Mouse (Mus musculus) T-helper 1 cell (primary cell): ENCODE measurements around the gene Klc4.

Experiments used
- in situ Hi-C: fragments of 300-600 bp; cut with MboI, MseI; formaldehyde crosslinking; loops from one replicate; pipeline ENCODE4 v1.15.1; 2025; ENCODE audit warnings: high pct_unique_total_duplicates

Klc4 gene

DNA sequence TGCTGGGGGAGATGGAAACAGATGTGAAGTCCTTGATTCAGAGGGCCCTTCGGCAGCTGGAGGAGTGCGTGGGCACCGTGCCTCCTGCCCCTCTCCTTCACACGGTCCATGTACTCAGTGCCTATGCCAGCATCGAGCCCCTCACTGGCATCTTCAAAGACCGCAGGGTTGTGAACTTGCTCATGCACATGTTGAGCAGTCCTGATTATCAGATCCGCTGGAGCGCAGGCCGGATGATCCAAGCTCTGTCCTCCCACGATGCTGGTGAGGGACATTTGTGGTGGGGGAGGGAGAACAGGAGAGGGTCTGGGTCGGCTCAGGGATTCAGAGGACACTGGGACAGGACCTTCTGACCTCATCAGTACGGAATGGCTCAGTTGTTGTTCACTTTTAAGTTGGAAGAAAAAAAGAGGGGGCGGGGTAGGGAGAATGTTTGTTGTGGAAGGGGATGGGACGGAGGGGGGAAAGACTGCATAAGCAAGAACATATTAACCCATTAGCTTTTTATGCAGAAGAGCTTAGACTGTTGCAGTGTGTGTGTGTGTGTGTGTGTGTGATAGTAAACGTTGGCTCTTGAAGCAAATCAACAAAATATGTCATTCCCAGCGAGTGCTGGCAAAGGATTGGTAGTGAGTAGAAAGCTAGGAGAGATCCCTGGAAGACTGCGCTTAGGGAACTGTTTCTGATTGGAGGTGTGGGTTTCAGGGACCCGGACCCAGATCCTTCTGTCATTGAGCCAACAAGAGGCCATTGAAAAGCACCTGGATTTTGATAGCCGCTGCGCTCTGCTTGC lies 6.1 kb upstream of the Klc4 start:
- in situ Hi-C loops: no loop called here

DNA sequence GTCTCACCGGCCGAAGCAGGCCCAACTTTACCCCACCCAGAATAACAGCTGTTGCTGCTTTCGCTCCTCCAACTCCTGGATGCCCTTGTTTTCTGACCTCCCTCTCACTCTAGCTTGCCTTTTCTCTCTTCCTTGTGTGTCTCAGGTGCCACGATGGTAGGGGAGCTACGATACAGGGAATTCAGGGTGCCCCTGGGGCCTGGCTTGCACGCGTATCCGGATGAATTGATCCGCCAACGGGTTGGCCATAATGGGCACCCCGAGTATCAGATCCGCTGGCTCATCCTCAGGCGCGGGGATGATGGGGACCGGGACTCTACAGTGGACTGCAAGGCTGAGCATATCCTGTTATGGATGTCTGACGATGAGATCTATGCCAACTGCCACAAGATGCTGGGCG lies 5.5 kb upstream of the Klc4 start:
- in situ Hi-C loops: no loop called here

DNA sequence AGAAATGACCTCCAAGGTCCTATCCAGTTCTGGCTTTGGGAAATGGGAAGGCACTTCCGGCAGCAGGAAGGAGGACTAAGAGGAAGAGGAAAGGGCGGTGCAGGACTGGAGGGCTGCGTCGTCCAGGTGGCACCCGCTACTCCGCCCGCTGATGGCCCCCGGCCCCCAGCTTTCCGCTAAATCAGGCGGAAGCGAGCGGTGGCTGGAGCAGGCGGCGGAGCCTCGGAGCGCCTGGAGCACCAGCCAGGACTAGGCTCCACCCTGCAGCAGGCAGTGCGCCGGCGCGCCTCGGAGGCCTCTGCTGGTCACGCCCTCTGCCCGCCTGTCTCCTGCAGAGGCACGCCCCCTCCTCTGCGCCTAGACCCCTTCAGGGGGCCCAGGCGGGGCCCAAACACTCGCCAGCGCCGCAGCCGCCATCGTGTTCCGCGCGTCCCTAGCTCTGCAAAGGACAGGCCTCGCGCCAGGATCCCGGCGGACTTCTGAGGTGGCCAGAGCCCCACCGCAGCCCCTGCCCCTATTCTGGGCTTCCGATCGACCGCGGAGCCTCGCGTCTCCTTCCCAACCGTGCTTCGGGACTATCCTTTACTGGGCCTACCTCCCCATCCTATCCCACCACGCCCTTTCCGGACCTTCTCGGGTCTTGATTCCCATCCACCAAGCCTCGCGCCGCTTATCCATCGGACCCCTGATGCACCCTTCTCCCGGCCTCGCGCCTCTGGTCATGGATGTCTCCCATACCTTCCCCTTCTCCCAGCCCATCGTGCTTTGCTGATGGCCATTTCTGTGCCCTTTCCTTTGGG lies 4.6 kb upstream of the Klc4 start, which contains the start of gene Cul7:
Cul7 (plus strand) TSS at position 106 of the 800 bp plus-strand sequence.
- in situ Hi-C loops: no loop called here

DNA sequence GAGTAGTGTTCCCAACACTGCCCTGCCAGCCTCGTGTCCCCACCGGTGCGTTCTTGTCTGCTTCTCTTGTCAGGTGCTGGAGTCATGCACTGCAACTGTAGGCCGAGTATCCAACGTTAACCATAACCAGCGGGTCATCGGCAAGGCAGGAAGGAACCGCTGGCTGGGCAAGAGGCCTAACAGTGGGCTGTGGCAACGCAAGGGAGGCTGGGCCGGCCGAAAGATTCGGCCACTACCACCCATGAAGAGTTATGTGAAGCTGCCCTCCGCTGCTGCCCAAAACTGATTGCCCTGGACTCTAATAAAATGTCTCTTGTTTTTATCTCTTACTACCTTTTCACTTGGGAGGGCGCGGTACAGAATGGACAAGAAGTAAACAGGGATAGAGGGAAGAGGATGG lies 4.0 kb upstream of the Klc4 start:
- in situ Hi-C loops: loop anchor here (5.0 kb wide), 1 partner anchor 98 kb away; no protein-coding TSS in a partner anchor

DNA sequence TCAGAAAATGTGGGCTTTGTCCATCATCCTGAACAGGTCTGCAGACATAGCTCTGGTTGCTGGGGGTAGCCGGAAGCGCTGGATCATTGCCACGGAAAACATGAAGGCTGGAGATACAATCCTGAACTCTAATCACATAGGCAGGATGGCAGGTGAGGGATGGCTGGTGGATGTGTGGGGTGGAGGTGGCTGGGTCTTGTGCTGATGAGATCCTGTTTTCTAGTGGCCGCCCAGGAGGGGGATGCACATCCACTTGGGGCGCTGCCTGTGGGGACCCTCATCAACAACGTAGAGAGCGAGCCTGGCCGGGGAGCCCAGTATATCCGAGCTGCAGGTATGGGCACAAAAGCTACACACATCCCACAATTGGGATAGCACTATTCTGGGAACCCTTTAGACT lies 2.6 kb upstream of the Klc4 start:
- in situ Hi-C loops: loop anchor here (5.0 kb wide), 1 partner anchor 96 kb away; no protein-coding TSS in a partner anchor

- in situ Hi-C loops: loop anchor here (5.0 kb wide), 1 partner anchor 95 kb away; no protein-coding TSS in a partner anchor
Measured at GRCm38 (mm10) chr17:46647279-46647678, 1.5 kb upstream of the Klc4 start.

DNA sequence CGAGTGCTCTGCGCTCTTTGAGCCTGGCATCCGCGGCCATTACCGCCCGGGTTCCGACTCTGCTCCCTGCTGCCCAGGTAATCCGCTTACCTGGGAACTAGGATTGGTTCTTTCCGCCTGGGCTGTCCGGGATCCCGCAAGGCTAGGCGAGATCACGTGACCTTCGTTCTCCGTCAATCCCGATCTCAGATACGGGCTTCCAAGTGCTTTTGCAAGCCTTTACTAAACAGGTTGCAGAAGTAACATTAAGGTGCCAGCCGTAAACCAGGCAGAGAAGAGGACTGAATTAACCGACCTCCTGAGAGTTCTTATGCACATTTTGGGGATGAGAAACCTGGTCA lies 470 bp upstream of the Klc4 start:
- in situ Hi-C loops: loop anchor here (5.0 kb wide), 1 partner anchor 94 kb away; no protein-coding TSS in a partner anchor

DNA sequence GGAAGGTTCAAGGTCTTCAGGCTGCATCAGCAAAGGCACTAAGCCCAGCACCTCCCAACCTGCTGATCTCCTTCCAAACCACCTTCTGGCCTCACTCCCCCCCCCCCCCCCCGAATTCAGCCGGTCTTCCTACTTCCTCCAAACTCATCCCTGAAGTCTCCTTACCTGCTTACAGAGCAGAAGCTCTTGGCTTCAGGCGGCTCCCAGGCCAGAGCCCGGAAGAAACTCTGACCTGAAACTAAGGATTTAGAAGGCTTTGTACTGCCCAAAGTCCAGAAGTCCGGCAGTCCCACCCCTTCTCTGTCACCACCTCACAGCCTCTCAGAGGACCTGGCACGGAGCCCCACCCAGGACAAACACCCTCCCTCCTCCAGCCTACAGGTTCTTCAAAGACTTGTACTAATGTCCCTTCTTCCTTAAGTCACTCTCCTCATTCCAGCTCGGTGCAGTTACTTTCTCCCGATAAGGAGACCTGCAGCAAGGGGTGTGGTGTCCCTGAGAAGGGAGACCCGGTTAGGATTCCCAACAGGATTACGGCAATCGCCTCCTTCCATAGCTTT lies 826 bp downstream of the Klc4 start:
- in situ Hi-C loops: loop anchor here (5.0 kb wide), 1 partner anchor 93 kb away; no protein-coding TSS in a partner anchor

GRCm38 (mm10) chr17:46644152-46644805 lies 1.5 kb downstream of the Klc4 start:
- in situ Hi-C loops: no loop called here

DNA sequence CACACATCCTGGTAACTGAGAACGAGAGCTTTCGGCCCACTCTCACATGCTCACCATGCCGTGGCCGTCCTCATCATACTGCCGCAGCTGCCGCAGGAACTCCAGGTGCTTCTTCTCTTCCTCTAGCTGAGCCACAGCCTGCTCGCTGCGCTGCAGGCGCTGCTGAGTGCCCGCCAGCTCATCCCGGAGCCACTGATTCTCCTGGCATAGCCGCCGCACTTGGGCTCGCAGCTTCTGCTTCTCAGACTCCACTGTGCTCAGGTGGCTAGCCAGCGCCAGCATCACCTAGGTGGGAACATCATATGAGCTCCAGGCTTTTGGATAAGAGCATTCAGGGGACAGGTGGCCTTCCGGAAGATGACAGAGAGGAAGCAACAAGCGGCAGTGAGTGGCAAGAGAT lies 3.8 kb downstream of the Klc4 start:
- in situ Hi-C loops: no loop called here

- in situ Hi-C loops: no loop called here
Measured at GRCm38 (mm10) chr17:46639929-46640328, 5.9 kb downstream of the Klc4 start.

- in situ Hi-C loops: no loop called here
Measured at GRCm38 (mm10) chr17:46636831-46637523, 8.8 kb downstream of the Klc4 start.

DNA sequence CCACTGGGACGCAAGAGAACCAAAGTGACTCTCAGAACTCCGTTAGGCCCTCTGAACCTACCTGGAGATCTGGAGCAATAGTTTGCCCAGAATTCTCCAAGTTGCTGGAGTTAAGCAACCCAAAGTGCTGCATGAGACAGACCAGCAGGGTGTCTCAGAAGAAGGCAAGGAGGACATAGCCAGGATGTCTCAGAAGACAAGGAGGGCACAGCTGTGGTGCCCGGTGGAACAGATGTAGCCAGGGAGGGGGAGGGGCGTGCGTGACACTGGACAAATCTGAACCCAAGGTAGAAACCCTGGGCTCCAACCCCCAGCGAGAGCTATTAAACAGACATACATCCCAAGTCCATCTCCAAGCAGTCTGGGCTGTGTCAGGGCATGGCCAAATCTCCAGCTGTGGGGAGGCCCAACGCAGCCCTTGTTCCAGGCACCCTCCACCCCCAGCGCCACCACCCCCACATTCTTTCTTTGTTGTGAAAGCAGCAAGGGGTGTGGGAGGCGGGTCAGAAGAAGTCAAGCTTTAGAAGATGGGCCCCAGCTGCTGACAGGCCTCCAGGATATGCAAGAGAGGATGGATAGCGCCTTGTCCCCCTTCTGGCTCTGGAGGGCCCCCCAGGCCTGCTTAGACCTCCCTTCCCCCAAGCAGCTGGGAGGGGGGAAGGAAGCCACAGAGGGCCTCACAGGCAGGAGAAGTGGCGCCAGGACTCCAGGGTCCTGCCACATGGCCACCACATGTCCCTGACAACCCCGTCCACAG lies 16.0 kb downstream of the Klc4 start:
- in situ Hi-C loops: no loop called here

DNA sequence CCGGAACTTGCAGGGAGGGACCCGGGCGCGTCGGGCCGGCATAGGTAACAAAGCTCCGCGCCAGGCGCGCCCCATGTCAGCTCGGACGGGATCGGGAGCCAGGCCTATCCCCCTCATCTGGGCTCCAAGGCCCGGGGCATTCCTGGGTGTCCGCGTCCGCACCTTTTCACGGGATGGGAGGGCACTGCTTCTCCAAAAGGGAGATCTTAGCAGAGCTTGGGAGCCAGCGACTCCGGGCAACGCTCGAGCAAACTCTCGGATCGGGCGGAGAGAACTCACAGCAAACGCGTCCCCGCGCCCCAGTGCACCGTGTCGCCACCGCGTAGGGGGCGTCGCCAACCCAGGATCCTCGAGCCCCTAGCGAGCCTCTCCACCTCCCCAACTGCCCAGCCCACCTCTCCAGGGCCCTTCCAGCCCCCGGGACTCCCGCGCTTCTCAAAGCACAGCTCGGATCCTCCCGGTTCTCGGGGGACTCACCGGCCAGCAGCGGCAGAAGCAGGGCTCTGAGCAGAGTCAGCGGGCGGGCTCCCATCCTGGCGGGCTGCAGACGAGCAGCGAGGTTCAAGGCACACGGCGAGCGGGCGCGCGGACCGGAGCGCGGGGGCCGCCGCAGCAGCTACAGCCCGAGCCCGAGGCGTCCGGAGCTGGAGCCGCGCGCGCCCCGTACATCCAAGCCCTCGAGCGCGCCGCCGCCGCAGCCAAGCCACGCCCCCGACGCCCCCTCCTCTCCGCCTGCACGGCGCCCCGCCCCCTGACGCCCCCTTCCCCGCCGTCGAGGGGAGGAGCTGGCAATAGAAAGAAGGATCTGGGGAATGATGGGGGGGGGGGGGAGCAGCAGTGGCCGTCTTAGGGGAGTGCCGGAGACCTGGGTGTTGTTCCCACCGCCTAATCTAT lies 16.8 kb downstream of the Klc4 start, which contains the start of gene Ptk7:
Ptk7 (minus strand) TSS at position 714 of the 894 bp plus-strand sequence.
- in situ Hi-C loops: no loop called here

DNA sequence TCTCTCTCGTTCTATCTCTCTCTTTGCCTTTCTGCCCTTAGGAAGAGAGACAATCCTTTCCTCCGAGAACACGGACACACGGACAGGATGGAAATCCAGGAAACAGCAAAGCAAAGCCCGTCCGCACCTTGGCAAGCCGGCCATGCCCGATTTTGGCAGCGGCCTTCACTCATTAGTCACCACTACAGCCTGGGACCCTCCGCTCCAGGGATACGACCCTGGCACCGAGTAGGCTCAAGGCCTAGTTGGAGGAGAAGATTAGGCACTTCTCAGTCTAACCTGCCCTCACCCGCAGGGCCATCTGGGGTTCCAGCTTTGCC lies 17.4 kb downstream of the Klc4 start:
- in situ Hi-C loops: no loop called here

- in situ Hi-C loops: no loop called here
Measured at GRCm38 (mm10) chr17:46627409-46627808, 18.4 kb downstream of the Klc4 start.

DNA sequence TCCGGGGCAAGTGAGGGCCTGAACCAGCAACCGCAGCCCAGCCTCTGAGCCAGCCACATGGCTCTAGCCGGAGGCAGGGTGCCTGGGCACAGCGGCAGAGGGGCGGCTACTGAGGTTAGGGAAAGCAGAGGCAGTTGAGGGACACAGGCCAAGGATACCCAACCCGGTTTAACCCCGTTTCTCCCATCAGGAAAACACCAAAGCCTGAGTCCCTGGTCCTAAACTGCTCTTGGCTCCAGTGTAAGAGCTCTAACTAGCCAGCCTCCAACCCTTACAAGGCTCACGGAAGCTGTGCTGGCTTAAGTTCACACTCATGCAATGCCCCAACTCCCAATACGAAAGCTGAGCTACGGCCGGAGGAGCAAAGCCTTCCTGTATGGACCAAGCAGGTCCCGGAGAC lies 21.2 kb downstream of the Klc4 start:
- in situ Hi-C loops: no loop called here

DNA sequence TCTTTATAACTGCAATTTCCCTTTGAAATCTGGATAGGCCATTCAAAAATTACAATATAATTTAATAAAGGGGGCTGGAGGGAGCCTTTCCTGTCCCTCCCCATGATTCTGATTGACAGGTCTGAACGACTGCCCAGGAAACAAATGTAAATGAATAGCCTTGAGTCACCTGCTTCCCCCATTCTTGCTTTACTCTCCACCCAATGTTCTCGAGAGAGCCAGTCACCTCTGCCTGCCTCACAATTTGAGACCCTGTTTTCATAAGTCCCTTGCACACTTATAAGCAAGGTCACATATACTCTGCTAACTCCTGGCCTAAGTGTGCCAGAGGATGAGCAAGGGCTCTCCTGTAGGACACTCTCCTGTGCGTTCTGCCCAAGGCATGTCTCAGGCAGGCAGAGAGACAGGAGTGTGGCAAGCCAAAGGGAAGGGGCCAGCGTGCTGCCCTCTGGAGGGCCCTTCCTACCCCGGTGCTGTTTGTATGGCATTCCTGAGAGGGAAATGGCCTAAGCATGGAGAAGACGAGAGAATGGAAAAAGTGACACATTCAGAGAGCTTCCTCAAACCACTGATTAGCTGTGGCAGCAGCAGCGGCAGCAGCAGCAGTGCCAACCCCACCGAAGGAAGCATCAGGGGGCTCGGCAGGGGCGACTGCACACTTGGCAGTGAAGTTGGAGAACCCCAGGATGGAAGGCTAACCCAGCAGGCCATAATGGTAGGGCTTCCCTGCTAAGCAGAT lies 21.8 kb downstream of the Klc4 start:
- in situ Hi-C loops: no loop called here

DNA sequence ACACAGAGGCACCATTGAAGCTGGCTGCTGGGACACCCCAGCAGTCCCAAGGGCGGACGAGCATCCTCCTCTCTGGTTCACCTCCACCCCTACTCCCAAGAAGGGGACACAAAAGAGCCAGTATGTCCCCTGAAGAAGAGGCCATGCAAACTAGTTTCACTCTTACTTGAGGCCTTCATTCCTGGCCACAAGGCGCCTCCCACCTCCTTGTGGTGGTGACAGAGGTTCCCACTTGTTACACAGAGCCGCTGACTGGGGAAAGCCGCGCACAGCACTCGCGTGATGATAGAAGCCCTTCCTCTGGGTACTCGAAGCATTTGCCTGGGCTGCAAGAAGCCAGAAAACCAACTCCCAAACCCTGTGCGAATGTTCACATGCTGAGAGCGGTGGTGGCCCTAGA lies 23.6 kb downstream of the Klc4 start:
- in situ Hi-C loops: no loop called here
